Mouse (Mus musculus) hindbrain, postnatal 0 days (tissue): ENCODE data around the gene Ajm1. TPM values are rescaled to one million over a fixed set of nuclear protein-coding genes. Genes with fewer than 3 reads are reported as not detected.

Experiments used
- ATAC-seq: fragments of 200-750 bp; cut with Nextera tagmentation; 2 replicates; pipeline ENCODE4 v1.8.0; 2017; ENCODE audit warnings: mild to moderate bottlenecking, moderate TSS enrichment, moderate library complexity
- DNase-seq: peaks from one replicate; pipeline ENCODE4 v3.0.0-alpha.2; 2015; ENCODE audit warnings: low spot score
- H3K27ac ChIP-seq: fragments of 300-500 bp; sonication (generic); 2 replicates; pipeline ENCODE4 v1.5.1; 2014; ENCODE audit warnings: mild to moderate bottlenecking
- H3K27me3 ChIP-seq: fragments of 300-500 bp; sonication (generic); 2 replicates; pipeline ENCODE4 v1.6.1; 2014; ENCODE audit warnings: low read length, mixed read lengths; ENCODE audit not compliant: insufficient read depth
- H3K36me3 ChIP-seq: fragments of 300-500 bp; sonication (generic); 2 replicates; pipeline ENCODE4 v1.6.1; 2014; ENCODE audit warnings: low read length, mixed read lengths; ENCODE audit not compliant: insufficient read depth
- H3K4me1 ChIP-seq: fragments of 300-500 bp; sonication (generic); 2 replicates; pipeline ENCODE4 v1.6.1; 2014; ENCODE audit warnings: antibody characterized with exemption, low read length, mixed read lengths; ENCODE audit not compliant: insufficient read depth
- H3K4me2 ChIP-seq: fragments of 300-500 bp; sonication (generic); 2 replicates; pipeline ENCODE4 v1.6.1; 2014; ENCODE audit warnings: low read depth, mild to moderate bottlenecking, low read length, moderate library complexity, mixed read lengths
- H3K4me3 ChIP-seq: fragments of 300-500 bp; sonication (generic); 2 replicates; pipeline ENCODE4 v1.5.1; 2014; ENCODE audit warnings: low read length
- H3K9ac ChIP-seq: fragments of 300-500 bp; sonication (generic); replicated peaks from 2 replicates; pipeline ENCODE4 v1.6.1; 2014; ENCODE audit warnings: mild to moderate bottlenecking, low read length, moderate library complexity, mixed read lengths
- H3K9me3 ChIP-seq: fragments of 300-500 bp; sonication (generic); 2 replicates; pipeline ENCODE4 v1.6.1; 2016; ENCODE audit warnings: low read length, mixed read lengths
- CTCF ChIP-seq: IDR thresholded peaks from 2 replicates; pipeline ENCODE4 v1.5.1; 2016; ENCODE audit warnings: antibody characterized with exemption, control low read depth, low read depth
- WGBS: fragments of 180-500 bp; shearing (Covaris S2); extraction: QIAGEN DNeasy Blood & Tissue Kit; methylation state at CpG from one replicate; pipeline ENCODE4 v1.1.7; 2014; 5-methylcytosine and 5-hydroxymethylcytosine counted together
- polyA plus RNA-seq: library from polyadenylated mRNA; unstranded; fragments of >200 nt; fragmentation: Nextera tagmentation; extraction: Ambion mirVana; gene quantifications from 2 replicates; pipeline ENCODE4 v1.2.1, GENCODE M21; 2015
- total RNA-seq: library from RNA; depleted of rRNA; stranded (reverse); fragments of >200 nt; gene quantifications from 2 replicates; pipeline ENCODE4 v1.2.3, GENCODE M21; 2014; rRNA removed

Ajm1 gene
- total and polyA plus RNA-seq, 2 experiments from 2014 or later: 19.8 to 22.4 TPM

DNA sequence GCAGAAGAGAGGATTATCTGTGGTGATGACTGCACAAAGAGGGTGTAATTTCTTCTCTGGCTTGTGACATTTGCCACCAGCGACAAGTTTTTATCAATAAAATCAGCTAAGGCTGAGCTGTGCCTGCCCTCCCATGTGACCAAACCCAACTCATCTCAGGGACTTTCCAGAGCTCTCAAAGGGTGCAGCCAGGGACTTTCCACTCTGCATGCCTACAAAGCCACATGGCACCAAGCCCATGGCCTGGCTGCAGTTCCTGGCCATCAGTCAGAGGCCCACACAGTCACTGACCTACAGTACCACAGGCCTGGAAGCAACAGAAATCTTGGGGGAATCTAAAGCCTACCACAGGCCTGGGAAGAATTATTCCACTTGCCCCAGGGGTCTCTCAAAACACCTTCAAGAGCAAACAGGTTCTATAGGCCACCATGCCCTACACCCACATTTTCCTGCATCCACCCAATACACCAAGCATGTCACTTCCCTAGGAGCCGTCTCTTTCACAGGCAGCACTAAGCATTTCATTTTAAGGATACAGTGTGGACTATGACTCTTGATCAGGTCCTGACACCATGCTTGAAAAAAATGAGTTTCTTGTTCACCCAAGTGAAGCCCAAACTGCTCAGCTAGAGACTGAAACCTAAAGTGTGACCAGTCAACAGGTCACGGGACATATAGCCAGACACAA, 47.2 kb downstream of the Ajm1 start:
- Histone ChIP-seq H3K36me3 (peaks cover 10% of the 10 kb centered on the region; the same call in 1 of the 2 replicates), H3K27me3 (no peaks in the 10 kb centered on the region), H3K9ac (no peak overlapping the region), H3K4me1 (no peaks in the 10 kb centered on the region), H3K4me2 (no peak overlapping the region), H3K4me3 (no peak overlapping the region), H3K9me3 (no peaks in the 10 kb centered on the region), H3K27ac (peak overlapping the region; percentile 32; the same call in 1 of the 2 replicates)
- no peak for TF ChIP-seq CTCF
- 80% methylated on average over 3 of the region's 3 CpGs for WGBS
- DNase-seq: peak; percentile 63
- peak; percentile 72; the same call in 1 of the 2 replicates for ATAC-seq

GRCm38 (mm10) chr2:25533707-25534106, 47.9 kb downstream of the Ajm1 start:
- Histone ChIP-seq H3K9me3 (no peaks in the 10 kb centered on the region), H3K4me3 (no peak overlapping the region), H3K4me2 (no peak overlapping the region), H3K9ac (no peak overlapping the region), H3K27me3 (no peaks in the 10 kb centered on the region), H3K36me3 (peaks cover 11% of the 10 kb centered on the region; the same call in 1 of the 2 replicates), H3K27ac (no peak overlapping the region), H3K4me1 (no peaks in the 10 kb centered on the region)
- WGBS: 89% methylated on average over 2 of the region's 2 CpGs
- TF ChIP-seq CTCF: no peak
- no peak for DNase-seq
- 0 out of 2 replicates have a peak, but pooled peaks have one; percentile 38 for ATAC-seq

GRCm38 (mm10) chr2:25526510-25527302, 54.9 kb downstream of the Ajm1 start:
- Histone ChIP-seq H3K27me3 (no peaks in the 10 kb centered on the region), H3K27ac (no peak overlapping the region), H3K4me3 (no peak overlapping the region), H3K9ac (no peak overlapping the region), H3K4me2 (no peak overlapping the region), H3K9me3 (no peaks in the 10 kb centered on the region), H3K36me3 (peaks cover 52% of the 10 kb centered on the region), H3K4me1 (no peaks in the 10 kb centered on the region)
- ATAC-seq (no peak), DNase-seq (no peak)
- WGBS: 91% methylated on average over 9 of the region's 9 CpGs
- TF ChIP-seq CTCF: no peak

Other genes with a start within 250 kb of the Ajm1 start
Only the 30 nearest of the 34 such genes appear.
- 5.8 and 7.5 TPM in 2 replicates for gene Uap1l1, start 216.1 kb downstream of the Ajm1 start, total RNA-seq
- 15.6 and 18.5 TPM in 2 replicates for gene Uap1l1, start 216.1 kb downstream of the Ajm1 start, polyA plus RNA-seq
- gene Sapcd2, start 209.4 kb downstream of the Ajm1 start, total RNA-seq: 38.1 and 40.2 TPM in 2 replicates
- 20.2 and 22.0 TPM in 2 replicates for gene Sapcd2, start 209.4 kb downstream of the Ajm1 start, polyA plus RNA-seq
- gene Entpd2, start 185.9 kb downstream of the Ajm1 start, total RNA-seq: 8.4 and 12.9 TPM in 2 replicates
- 10.8 and 12.3 TPM in 2 replicates for gene Entpd2, start 185.9 kb downstream of the Ajm1 start, polyA plus RNA-seq
- gene Npdc1, start 182.4 kb downstream of the Ajm1 start, total RNA-seq: 249 and 289 TPM in 2 replicates
- gene Npdc1, start 182.4 kb downstream of the Ajm1 start, polyA plus RNA-seq: 416 and 422 TPM in 2 replicates
- gene Fut7, start 158.5 kb downstream of the Ajm1 start, total RNA-seq: 1.0 TPM in 1 of 2 replicates, not detected in the other
- gene Fut7, start 158.5 kb downstream of the Ajm1 start, polyA plus RNA-seq: 0.18 and 0.20 TPM in 2 replicates
- gene Abca2, start 153.1 kb downstream of the Ajm1 start, total RNA-seq: 84.6 and 94.9 TPM in 2 replicates
- gene Abca2, start 153.1 kb downstream of the Ajm1 start, polyA plus RNA-seq: 10.7 and 12.5 TPM in 2 replicates
- gene Clic3, start 124.9 kb downstream of the Ajm1 start, total RNA-seq: 0.97 and 3.9 TPM in 2 replicates
- 4.1 and 4.8 TPM in 2 replicates for gene Clic3, start 124.9 kb downstream of the Ajm1 start, polyA plus RNA-seq
- gene Paxx, start 120.7 kb downstream of the Ajm1 start, total RNA-seq: 183 and 187 TPM in 2 replicates
- 141 and 145 TPM in 2 replicates for gene Paxx, start 120.7 kb downstream of the Ajm1 start, polyA plus RNA-seq
- gene Ptgds, start 111.7 kb downstream of the Ajm1 start, total RNA-seq: 1,517 and 2,498 TPM in 2 replicates
- 2,872 and 3,193 TPM in 2 replicates for gene Ptgds, start 111.7 kb downstream of the Ajm1 start, polyA plus RNA-seq
- gene Lcn12, start 87.8 kb downstream of the Ajm1 start, total RNA-seq: not detected in 2 replicates
- gene Lcn12, start 87.8 kb downstream of the Ajm1 start, polyA plus RNA-seq: not detected in 2 replicates
- gene Fbxw5, start 81.0 kb downstream of the Ajm1 start, total RNA-seq: 140 and 175 TPM in 2 replicates
- gene Fbxw5, start 81.0 kb downstream of the Ajm1 start, polyA plus RNA-seq: 93.4 and 102 TPM in 2 replicates
- gene C8g, start 80.0 kb downstream of the Ajm1 start, total RNA-seq: 0.58 and 0.68 TPM in 2 replicates
- gene C8g, start 80.0 kb downstream of the Ajm1 start, polyA plus RNA-seq: 6.5 and 8.0 TPM in 2 replicates
- 10.0 and 11.4 TPM in 2 replicates for gene Traf2, start 34.8 kb downstream of the Ajm1 start, total RNA-seq
- 9.2 and 9.3 TPM in 2 replicates for gene Traf2, start 34.8 kb downstream of the Ajm1 start, polyA plus RNA-seq
- gene Edf1, start 23.9 kb downstream of the Ajm1 start, total RNA-seq: 159 and 274 TPM in 2 replicates
- 394 and 413 TPM in 2 replicates for gene Edf1, start 23.9 kb downstream of the Ajm1 start, polyA plus RNA-seq
- gene Mamdc4, start 6.9 kb downstream of the Ajm1 start, total RNA-seq: 1.2 and 2.5 TPM in 2 replicates
- 1.2 and 2.0 TPM in 2 replicates for gene Mamdc4, start 6.9 kb downstream of the Ajm1 start, polyA plus RNA-seq
- gene Phpt1, start 6.5 kb downstream of the Ajm1 start, total RNA-seq: 35.4 and 48.2 TPM in 2 replicates
- gene Phpt1, start 6.5 kb downstream of the Ajm1 start, polyA plus RNA-seq: 232 and 242 TPM in 2 replicates
- gene Rabl6, start 26.8 kb upstream of the Ajm1 start, total RNA-seq: 71.8 and 74.9 TPM in 2 replicates
- 53.0 and 62.4 TPM in 2 replicates for gene Rabl6, start 26.8 kb upstream of the Ajm1 start, polyA plus RNA-seq
- not detected in 2 replicates for gene Ccdc183, start 35.9 kb upstream of the Ajm1 start, total RNA-seq
- gene Ccdc183, start 35.9 kb upstream of the Ajm1 start, polyA plus RNA-seq: 0.35 and 0.48 TPM in 2 replicates
- 48.0 and 59.8 TPM in 2 replicates for gene Tmem141, start 40.2 kb upstream of the Ajm1 start, total RNA-seq
- 52.0 and 56.9 TPM in 2 replicates for gene Tmem141, start 40.2 kb upstream of the Ajm1 start, polyA plus RNA-seq
- 2.2 and 2.7 TPM in 2 replicates for gene Fcna, start 46.3 kb upstream of the Ajm1 start, total RNA-seq
- gene Fcna, start 46.3 kb upstream of the Ajm1 start, polyA plus RNA-seq: 3.7 and 4.3 TPM in 2 replicates
- not detected in 2 replicates for gene Lcn8, start 71.4 kb upstream of the Ajm1 start, total RNA-seq
- gene Lcn8, start 71.4 kb upstream of the Ajm1 start, polyA plus RNA-seq: not detected in 2 replicates
- gene Lcn5, start 76.2 kb upstream of the Ajm1 start, total RNA-seq: not detected in 2 replicates
- gene Lcn5, start 76.2 kb upstream of the Ajm1 start, polyA plus RNA-seq: not detected in 2 replicates
- gene Lcn6, start 95.0 kb upstream of the Ajm1 start, total RNA-seq: not detected in 2 replicates
- not detected in 2 replicates for gene Lcn6, start 95.0 kb upstream of the Ajm1 start, polyA plus RNA-seq
- gene Lcn10, start 101.0 kb upstream of the Ajm1 start, total RNA-seq: not detected in 2 replicates
- not detected in 2 replicates for gene Lcn10, start 101.0 kb upstream of the Ajm1 start, polyA plus RNA-seq
- gene Obp2a, start 118.3 kb upstream of the Ajm1 start, total RNA-seq: not detected in 2 replicates
- not detected in 2 replicates for gene Obp2a, start 118.3 kb upstream of the Ajm1 start, polyA plus RNA-seq
- gene Bmyc, start 125.0 kb upstream of the Ajm1 start, total RNA-seq: 90.3 and 92.6 TPM in 2 replicates
- 206 and 219 TPM in 2 replicates for gene Bmyc, start 125.0 kb upstream of the Ajm1 start, polyA plus RNA-seq
- not detected in 2 replicates for gene Obp2b, start 155.3 kb upstream of the Ajm1 start, total RNA-seq
- gene Obp2b, start 155.3 kb upstream of the Ajm1 start, polyA plus RNA-seq: not detected in 2 replicates
- not detected in 2 replicates for gene Lcn3, start 183.8 kb upstream of the Ajm1 start, total RNA-seq
- not detected in 2 replicates for gene Lcn3, start 183.8 kb upstream of the Ajm1 start, polyA plus RNA-seq
- gene Lcn11, start 195.3 kb upstream of the Ajm1 start, total RNA-seq: not detected in 2 replicates
- not detected in 2 replicates for gene Lcn11, start 195.3 kb upstream of the Ajm1 start, polyA plus RNA-seq
- gene Gm13539, start 200.5 kb upstream of the Ajm1 start, total RNA-seq: not detected in 2 replicates
- not detected in 2 replicates for gene Gm13539, start 200.5 kb upstream of the Ajm1 start, polyA plus RNA-seq